Mouse (Mus musculus) cerebellum, postnatal 14 days (tissue): Measurements from ENCODE around the gene Enpp4.

Experiments
- DNase-seq, 2 experiments: peaks; one replicate each; pipeline ENCODE4 v3.0.0; 2021; ENCODE audit warnings: mixed read lengths in 2 of 2

Gene Enpp4

DNA sequence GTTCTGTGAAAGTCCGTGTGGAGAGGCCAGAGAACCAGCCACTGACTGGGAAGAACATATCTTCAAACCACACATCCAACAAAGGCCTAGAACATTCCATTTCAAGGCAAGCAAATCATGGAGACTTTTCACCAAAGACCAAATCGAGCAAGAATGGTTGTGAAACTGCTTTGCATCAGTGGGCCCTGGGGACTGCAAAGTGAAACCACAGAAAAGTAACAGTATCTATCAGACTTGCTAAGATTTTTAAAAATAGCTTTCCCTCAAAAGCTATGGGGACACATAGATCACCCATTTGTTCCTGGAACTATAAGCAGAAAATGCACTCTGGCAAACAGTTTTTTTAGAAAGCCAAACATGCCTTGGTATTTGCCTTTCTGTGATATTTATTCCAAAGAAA lies 14.7 kb downstream of the Enpp4 start:
- DNase-seq: no peak

GRCm38 (mm10) chr17:44088226-44088625 lies 17.4 kb downstream of the Enpp4 start:
- DNase-seq: no peak

- no peak for DNase-seq
Observed at GRCm38 (mm10) chr17:44083156-44083555, 22.5 kb downstream of the Enpp4 start.

- DNase-seq: peak; percentile 94
Observed at GRCm38 (mm10) chr17:44078631-44079350, 26.8 kb downstream of the Enpp4 start, which contains the start of gene Enpp5. Enpp5 (plus strand) TSS chr17:44078813.

DNA sequence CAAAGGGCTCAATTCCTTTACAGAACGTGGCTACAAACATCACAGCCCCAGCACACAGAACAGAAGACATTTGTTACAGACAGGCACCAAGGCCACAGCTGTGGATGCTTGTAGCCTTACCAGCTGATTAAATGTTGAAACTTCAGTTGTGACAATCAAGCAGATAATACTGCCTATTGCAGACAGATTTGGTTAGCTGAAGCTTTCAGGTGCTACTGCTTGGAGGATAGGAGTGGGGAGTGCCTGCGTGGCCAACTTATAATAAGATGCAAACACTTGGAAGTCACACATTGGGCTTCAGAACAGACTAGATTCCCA lies 27.8 kb downstream of the Enpp4 start:
- no peak for DNase-seq

GRCm38 (mm10) chr17:44077146-44077842 lies 28.3 kb downstream of the Enpp4 start:
- peak in 1 of 2 experiments; percentile 11 for DNase-seq

GRCm38 (mm10) chr17:44076051-44076680 lies 29.4 kb downstream of the Enpp4 start:
- peak; percentile 30 to 38 for DNase-seq

DNA sequence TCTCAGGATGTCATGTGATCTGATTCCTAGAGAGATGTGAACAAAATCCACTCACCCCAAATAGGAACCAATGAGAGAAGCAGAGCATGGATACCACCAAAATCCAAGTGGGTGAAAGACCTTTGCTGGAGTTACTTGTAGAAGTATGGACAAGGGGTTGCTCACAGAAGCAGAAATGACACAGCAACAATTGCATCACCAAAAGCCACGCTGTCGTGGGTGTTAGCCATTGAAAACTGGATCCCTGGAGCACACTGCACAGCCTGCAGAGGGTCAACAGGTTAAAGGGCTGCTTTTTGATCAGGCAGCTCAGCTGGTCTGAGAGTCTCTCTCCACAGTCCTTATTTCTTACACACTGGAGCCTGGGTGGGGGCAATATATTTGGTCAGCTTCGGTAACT lies 30.0 kb downstream of the Enpp4 start:
- DNase-seq: no peak

GRCm38 (mm10) chr17:44071680-44072079 lies 33.9 kb downstream of the Enpp4 start:
- DNase-seq: no peak

GRCm38 (mm10) chr17:44068876-44069275 lies 36.7 kb downstream of the Enpp4 start:
- no peak for DNase-seq

DNA sequence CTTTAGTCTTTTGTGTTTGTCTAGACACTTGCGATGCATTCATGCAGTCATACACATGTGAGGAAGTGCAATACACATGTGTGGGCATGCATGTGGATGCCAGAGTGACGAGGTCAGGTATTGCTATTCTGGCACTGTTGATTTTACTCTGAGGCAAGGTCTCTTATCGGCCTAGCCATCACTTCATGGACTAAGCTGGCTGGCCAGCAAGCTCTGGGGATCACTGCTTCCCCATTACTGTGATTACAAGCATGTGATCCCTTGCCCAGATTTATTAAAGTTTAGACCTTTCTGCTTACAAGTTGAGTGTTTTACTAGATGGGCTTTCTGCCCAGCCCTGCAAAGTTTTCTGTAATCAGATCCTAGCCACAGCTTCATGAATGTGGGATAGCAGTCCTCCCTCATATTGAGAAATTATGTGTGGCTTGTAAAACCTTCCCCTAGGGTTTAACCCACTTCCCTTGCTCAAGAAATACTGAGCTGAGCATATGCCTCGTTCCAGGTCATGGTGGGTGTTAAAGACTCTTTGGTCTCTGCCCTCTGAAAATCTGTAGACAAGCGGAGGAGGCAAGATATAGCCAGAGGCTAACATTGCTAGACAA lies 44.2 kb downstream of the Enpp4 start:
- DNase-seq: no peak

- no peak for DNase-seq
Observed at GRCm38 (mm10) chr17:44060781-44061180, 44.8 kb downstream of the Enpp4 start.

DNA sequence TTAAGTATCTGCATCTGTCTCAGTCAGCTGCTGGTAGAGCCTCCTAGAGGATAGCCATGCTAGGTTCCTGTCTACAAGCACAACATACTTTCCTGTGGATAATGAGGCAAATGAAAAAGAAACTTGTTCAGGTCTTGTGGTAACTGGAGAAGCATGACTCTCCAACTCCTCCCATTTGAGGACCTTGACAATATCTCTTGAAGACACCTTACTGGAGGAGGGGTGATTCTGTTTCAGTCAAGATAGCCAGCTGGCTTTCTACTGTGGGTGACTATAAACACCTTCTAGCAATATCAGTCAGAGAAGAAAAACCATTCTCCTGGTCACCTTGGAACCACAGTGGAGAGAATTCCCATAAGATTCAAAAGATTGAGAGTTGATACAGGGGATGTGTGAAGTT lies 47.5 kb downstream of the Enpp4 start:
- DNase-seq: no peak

GRCm38 (mm10) chr17:44057123-44057522 lies 48.5 kb downstream of the Enpp4 start:
- no peak for DNase-seq

DNA sequence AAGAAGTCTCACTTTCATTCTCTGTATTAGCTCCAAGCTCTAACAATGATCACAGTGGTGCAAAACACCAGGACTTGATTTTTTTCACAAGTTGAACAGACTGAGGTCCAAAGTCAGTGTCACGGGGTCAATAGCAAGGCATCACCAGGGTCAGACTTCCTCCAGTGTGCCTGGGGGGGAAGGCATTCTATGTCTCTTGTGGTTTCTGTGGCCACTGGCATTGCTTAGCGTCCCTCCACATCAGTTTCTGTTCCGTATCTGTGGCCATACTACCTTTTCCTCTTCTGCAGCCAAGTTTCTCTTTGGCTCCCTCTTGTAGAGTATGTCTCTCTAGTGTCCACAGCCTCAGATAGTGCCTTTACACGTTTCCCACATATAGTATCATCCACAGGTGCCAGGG lies 52.2 kb downstream of the Enpp4 start:
- no peak for DNase-seq
